10 mouse cellular contexts compared by ENCODE assay signal in genomic region chr1:136045774-136046173, GRCm38 (mm10). TPM values are rescaled to one million over a fixed set of nuclear protein-coding genes. Genes with fewer than 3 reads are reported as not detected.
DNase-seq lines count a peak whose midpoint lies in the region; ATAC-seq and TF ChIP-seq lines count a peak whose summit lies in the region.
"Had no signal": no experiment of that assay in that cellular context is flagged by ENCODE, and none has a peak within 500 bp of the region (broad histone marks: within the 10 kb centered on the region; RNA-seq: fewer than 3 reads in every experiment).

No protein-coding gene starts in this region.

- H3K4me3 ChIP-seq in heart, adult 2 months: no peak overlapping the region
- H3K4me3 ChIP-seq in heart, embryonic 11.5 days (ENCODE audit: low read depth, low read length): no peak overlapping the region
- no peak overlapping the region for H3K4me3 ChIP-seq in MEL (ENCODE audit: control insufficient read depth in 1 of 2, insufficient read depth in 1 of 2, low read depth in 2 of 2, low read length in 2 of 2)
- H3K4me3 ChIP-seq: embryonic facial prominence, embryonic 12.5 days; liver, embryonic 15.5 days had no signal

- no peaks in the 10 kb centered on the region for H3K4me1 ChIP-seq in heart, adult 2 months (ENCODE audit: control insufficient read depth, insufficient read depth, low read length)
- H3K4me1 ChIP-seq in heart, embryonic 11.5 days (ENCODE audit: control insufficient read depth, insufficient read depth, low read length): peaks cover 6% of the 10 kb centered on the region
- peaks cover 2 to 13% of the 10 kb centered on the region in 2 experiments; a peak in 3 of 4 replicates for H3K4me1 ChIP-seq in MEL (ENCODE audit: control insufficient read depth in 1 of 2, insufficient read depth in 2 of 2, low read length in 2 of 2)

- 11% methylated on average over 4 of the region's 4 CpGs for WGBS in heart, adult 2 months
- 13% methylated on average over 4 of the region's 4 CpGs for WGBS in heart, embryonic 11.5 days (ENCODE audit: insufficient replicate concordance)

- peaks cover 2% of the 10 kb centered on the region for H3K27me3 ChIP-seq in heart, adult 2 months (ENCODE audit: control insufficient read depth, insufficient read depth, low read length)
- H3K27me3 ChIP-seq in heart, embryonic 11.5 days (ENCODE audit: control insufficient read depth, insufficient read depth, low read length): peaks cover 29% of the 10 kb centered on the region
- no peaks in the 10 kb centered on the region for H3K27me3 ChIP-seq in MEL (ENCODE audit: control insufficient read depth in 1 of 2, insufficient read depth in 2 of 2, low read length in 2 of 2)

- H3K9ac ChIP-seq in heart, adult 2 months (ENCODE audit: low read depth, low read length): no peak overlapping the region
- H3K9ac ChIP-seq in heart, embryonic 11.5 days (ENCODE audit: low read depth, low read length): no peak overlapping the region
- H3K9ac ChIP-seq in MEL (ENCODE audit: control insufficient read depth, low read depth, low read length, poor library complexity, severe bottlenecking): no peak overlapping the region
- H3K9ac ChIP-seq: embryonic facial prominence, embryonic 12.5 days; liver, embryonic 15.5 days had no signal

- intact Hi-C loops in heart, adult 2 months (cut with DNase I): loop anchor here (5.0 kb wide), 1 partner anchor 122 kb away; no protein-coding TSS in a partner anchor
- intact Hi-C loops in gastrocnemius, postnatal 36 days (cut with DNase I): loop anchor here (2.0 kb wide), 1 partner anchor 131 kb away; no protein-coding TSS in a partner anchor

- TF ChIP-seq EP300 in heart, adult 2 months (IDR thresholded peaks at IDR 0.05; ENCODE audit: insufficient read depth, low read depth, low read length): no peak
- TF ChIP-seq EP300 in MEL (IDR thresholded peaks at IDR 0.05; ENCODE audit: low read depth in 1 of 2, low read length in 2 of 2): no peak

- no peaks in the 10 kb centered on the region for H3K36me3 ChIP-seq in heart, adult 2 months (ENCODE audit: control insufficient read depth, insufficient read depth, low read length)
- no peaks in the 10 kb centered on the region for H3K36me3 ChIP-seq in heart, embryonic 11.5 days (ENCODE audit: control insufficient read depth, insufficient read depth, low read length)
- peaks cover 0 to 12% of the 10 kb centered on the region in 2 experiments; a peak in 2 of 4 replicates for H3K36me3 ChIP-seq in MEL (ENCODE audit: control insufficient read depth in 1 of 2, insufficient read depth in 2 of 2, low read length in 2 of 2)
- H3K36me3 ChIP-seq: embryonic facial prominence, embryonic 12.5 days; liver, embryonic 15.5 days had no signal

- no peak for TF ChIP-seq POLR2A in heart, adult 2 months (IDR thresholded peaks at IDR 0.05; ENCODE audit: insufficient read depth, low read depth, low read length)
- no peak for TF ChIP-seq POLR2A in MEL (IDR thresholded peaks at IDR 0.05; ENCODE audit: control insufficient read depth in 1 of 2, insufficient read depth in 1 of 2, low read depth in 1 of 2, low read length in 2 of 2, poor library complexity in 1 of 2)

- TF ChIP-seq CTCF in heart, adult 2 months (IDR thresholded peaks at IDR 0.05): peak; percentile 83
- peak; percentile 82 to 85 (median 83) for TF ChIP-seq CTCF in MEL (IDR thresholded peaks at IDR 0.05 in 2 of 3, conservative IDR thresholded peaks at IDR 0.05 in 1 of 3; ENCODE audit: control insufficient read depth in 1 of 3, insufficient read depth in 1 of 3, low read depth in 2 of 3, low read length in 3 of 3, poor library complexity in 1 of 3, severe bottlenecking in 1 of 3)

- no peak overlapping the region for H3K4me2 ChIP-seq in heart, embryonic 11.5 days
- H3K4me2 ChIP-seq: embryonic facial prominence, embryonic 12.5 days; liver, embryonic 15.5 days had no signal

- ATAC-seq in heart, embryonic 11.5 days (replicated peaks; ENCODE audit: insufficient number of reproducible peaks, low FRiP score, low TSS enrichment): no peak
- peak; percentile 80 for ATAC-seq in megakaryocyte progenitor cell, adult 5-6 weeks (replicated peaks; ENCODE audit: poor library complexity)

- H3K79me2 ChIP-seq in heart, adult 2 months (replicated peaks; ENCODE audit: control insufficient read depth, insufficient read depth, low read length): no peaks in the 10 kb centered on the region
- no peaks in the 10 kb centered on the region for H3K79me2 ChIP-seq in MEL (ENCODE audit: control insufficient read depth, insufficient read depth, low read length, poor library complexity)

- H3K27ac ChIP-seq in heart, adult 2 months: no peak overlapping the region
- H3K27ac ChIP-seq in heart, embryonic 11.5 days (ENCODE audit: low read depth, low read length): no peak overlapping the region
- H3K27ac ChIP-seq in MEL (ENCODE audit: control insufficient read depth, low read depth, low read length): no peak overlapping the region
- H3K27ac ChIP-seq: embryonic facial prominence, embryonic 12.5 days; liver, embryonic 15.5 days had no signal

- TF ChIP-seq RAD21 in MEL (IDR thresholded peaks at IDR 0.05; ENCODE audit: low read depth, low read length): peak; percentile 50

- DNase-seq in heart, adult 2 months: peak; percentile 22 to 54
- peak; percentile 70 for DNase-seq in MEL (ENCODE audit: low read depth, low spot score)
- peak; percentile 60 to 61 for DNase-seq in cerebellum, postnatal 36 days
- peak; percentile 33 to 35 for DNase-seq in gastrocnemius, postnatal 36 days
- peak; percentile 48 for DNase-seq in layer of hippocampus, adult 9-11 months
- DNase-seq in spleen, postnatal 36 days (ENCODE audit: low spot score in 2 of 2): peak; percentile 22 to 23

- H3K9me3 ChIP-seq in heart, embryonic 11.5 days (replicated peaks; ENCODE audit: control insufficient read depth, low read length): no peaks in the 10 kb centered on the region
- no peaks in the 10 kb centered on the region for H3K9me3 ChIP-seq in MEL (replicated peaks; ENCODE audit: insufficient read depth, low read length)
- H3K9me3 ChIP-seq: embryonic facial prominence, embryonic 12.5 days; liver, embryonic 15.5 days had no signal

TF ChIP-seq in MEL, 35 proteins besides CTCF, POLR2A, EP300 and RAD21 (continues in another document):
- TF ChIP-seq UBTF (IDR thresholded peaks at IDR 0.05; ENCODE audit: borderline replicate concordance, insufficient read depth, low read depth, low read length) (no peak), BHLHE40 (IDR thresholded peaks at IDR 0.05; ENCODE audit: borderline replicate concordance, low read depth, low read length) (no peak), ZKSCAN1 (IDR thresholded peaks at IDR 0.05; ENCODE audit: low read depth, low read length) (no peak), POLR2AphosphoS2 (IDR thresholded peaks at IDR 0.05; ENCODE audit: low read length) (no peak), SIN3A (IDR thresholded peaks at IDR 0.05; ENCODE audit: low read length) (no peak), ZC3H11A (IDR thresholded peaks at IDR 0.05; ENCODE audit: low read depth, low read length) (peak; percentile 43; the same call in 1 of the 2 replicates), KAT2A (conservative IDR thresholded peaks at IDR 0.05; ENCODE audit: low read depth, low read length) (no peak), TBP (IDR thresholded peaks at IDR 0.05; ENCODE audit: low read depth, low read length) (no peak), MEF2A (IDR thresholded peaks at IDR 0.05; ENCODE audit: extremely low read depth, insufficient replicate concordance, low read depth, low read length, poor library complexity, severe bottlenecking) (no peak), E2F4 (IDR thresholded peaks at IDR 0.05; ENCODE audit: borderline replicate concordance, low read depth, low read length) (no peak), MXI1 (IDR thresholded peaks at IDR 0.05; ENCODE audit: low read depth, low read length) (no peak)

RNA-seq across cellular contexts. Expression of gene Ascl5, which starts 4.8 kb away (rescaled TPM):
- not detected for total RNA-seq in heart, adult 2 months (2021)
- polyA plus RNA-seq in heart, adult 2 months (2012; rRNA removed): not detected in 2 replicates
- 0.44 TPM in 1 of 2 replicates, not detected in the other for polyA plus RNA-seq in heart, embryonic 11.5 days (2014; fragmentation: Nextera tagmentation; extraction: Ambion mirVana)
- not detected in 2 replicates for total RNA-seq in MEL (2012; rRNA removed)
- polyA plus RNA-seq in MEL (2012; ENCODE audit: insufficient read depth in 1 of 2, insufficient read length in 2 of 2, low read depth in 1 of 2, low replicate concordance in 2 of 2, missing spikeins in 1 of 2): not detected
- not detected for total RNA-seq in gastrocnemius, postnatal 36 days (2021)
- not detected in 2 replicates for total RNA-seq in megakaryocyte progenitor cell, adult 5-6 weeks (2015)
- not detected in 2 replicates for total RNA-seq in megakaryocyte progenitor cell, adult 5-6 weeks (2017)
- polyA plus RNA-seq: liver, embryonic 15.5 days had no signal

RNA-seq across cellular contexts. Expression of gene Cacna1s, which starts 6.8 kb away (rescaled TPM):
- total RNA-seq in heart, adult 2 months (2021): 1 to 10 TPM; 8.0 to 9.1 TPM
- 11.4 and 12.4 TPM in 2 replicates for polyA plus RNA-seq in heart, adult 2 months (2012; rRNA removed)
- 0.69 and 0.79 TPM in 2 replicates for polyA plus RNA-seq in heart, embryonic 11.5 days (2014; fragmentation: Nextera tagmentation; extraction: Ambion mirVana)
- total RNA-seq in MEL (2012; rRNA removed): not detected in 2 replicates
- polyA plus RNA-seq in MEL (2012; ENCODE audit: insufficient read depth in 1 of 2, insufficient read length in 2 of 2, low read depth in 1 of 2, low replicate concordance in 2 of 2, missing spikeins in 1 of 2): not detected
- total RNA-seq in gastrocnemius, postnatal 36 days (2021): 100 to 1,000 TPM; 697 to 835 TPM
- total RNA-seq in megakaryocyte progenitor cell, adult 5-6 weeks (2015): not detected in 2 replicates
- total RNA-seq in megakaryocyte progenitor cell, adult 5-6 weeks (2017): not detected in 2 replicates

RNA-seq across cellular contexts. Expression of gene Tmem9, which starts 37.8 kb away (rescaled TPM):
- 10 to 100 TPM; 11.1 to 13.1 TPM for total RNA-seq in heart, adult 2 months (2021)
- polyA plus RNA-seq in heart, adult 2 months (2012; rRNA removed): 28.6 and 47.8 TPM in 2 replicates
- 65.0 and 106 TPM in 2 replicates for polyA plus RNA-seq in heart, embryonic 11.5 days (2014; fragmentation: Nextera tagmentation; extraction: Ambion mirVana)
- total RNA-seq in MEL (2012; rRNA removed): 35.4 and 52.2 TPM in 2 replicates
- 10 to 100 TPM in 1 of 2 experiments, not detected in 1; 82.9 TPM for polyA plus RNA-seq in MEL (2012; ENCODE audit: insufficient read depth in 1 of 2, insufficient read length in 2 of 2, low read depth in 1 of 2, low replicate concordance in 2 of 2, missing spikeins in 1 of 2)
- total RNA-seq in gastrocnemius, postnatal 36 days (2021): 1 to 10 TPM; 5.4 to 7.8 TPM
- 5.8 and 12.7 TPM in 2 replicates for total RNA-seq in megakaryocyte progenitor cell, adult 5-6 weeks (2015)
- total RNA-seq in megakaryocyte progenitor cell, adult 5-6 weeks (2017): 5.1 and 9.2 TPM in 2 replicates

RNA-seq across cellular contexts. Expression of gene Igfn1, which starts 39.6 kb away (rescaled TPM):
- total RNA-seq in heart, adult 2 months (2021): not detected
- polyA plus RNA-seq in heart, adult 2 months (2012; rRNA removed): not detected in 2 replicates
- polyA plus RNA-seq in heart, embryonic 11.5 days (2014; fragmentation: Nextera tagmentation; extraction: Ambion mirVana): 0.04 TPM in 1 of 2 replicates, not detected in the other
- 0.15 TPM in 1 of 2 replicates, not detected in the other for total RNA-seq in MEL (2012; rRNA removed)
- polyA plus RNA-seq in MEL (2012; ENCODE audit: insufficient read depth in 1 of 2, insufficient read length in 2 of 2, low read depth in 1 of 2, low replicate concordance in 2 of 2, missing spikeins in 1 of 2): under 1 TPM in 1 of 2 experiments, not detected in 1; 0.14 TPM
- total RNA-seq in gastrocnemius, postnatal 36 days (2021): 10 to 100 TPM; 21.5 to 36.2 TPM
- not detected in 2 replicates for total RNA-seq in megakaryocyte progenitor cell, adult 5-6 weeks (2015)
- not detected in 2 replicates for total RNA-seq in megakaryocyte progenitor cell, adult 5-6 weeks (2017)
- polyA plus RNA-seq: liver, embryonic 15.5 days had no signal

Comparison
In these comparisons a context has a peak if more than half of its experiments do, and no peak if none do; other contexts are left out.
1. RNA of gene Cacna1s, which starts 6.8 kb away (total RNA-seq): 697 to 835 TPM in gastrocnemius, postnatal 36 days; 8.0 to 9.1 TPM in heart, adult 2 months, not detected in MEL and not detected in megakaryocyte progenitor cell, adult 5-6 weeks; every median in the first group is over 10 times any median in the second.
2. Peak in every context shown above with its lines, with median percentiles within 50 percentile points of each other: DNase-seq.